Mouse (Mus musculus) heart, postnatal 0 days (tissue): ENCODE measurements at regions not wholly inside any gene's neighbourhood (a gene's known extent, or its start where the extent isn't known, plus 50 kb on each side); places are given as distances from the start of the nearest gene placed in this dataset.

ENCODE experiments used
- CTCF ChIP-seq: IDR thresholded peaks from 2 replicates; pipeline ENCODE4 v1.5.1; 2016; ENCODE audit warnings: antibody characterized with exemption, control low read depth, low read depth
- EP300 ChIP-seq: IDR thresholded peaks from 2 replicates; pipeline ENCODE4 v1.6.1; 2016; ENCODE audit warnings: antibody characterized with exemption, low read depth

DNA sequence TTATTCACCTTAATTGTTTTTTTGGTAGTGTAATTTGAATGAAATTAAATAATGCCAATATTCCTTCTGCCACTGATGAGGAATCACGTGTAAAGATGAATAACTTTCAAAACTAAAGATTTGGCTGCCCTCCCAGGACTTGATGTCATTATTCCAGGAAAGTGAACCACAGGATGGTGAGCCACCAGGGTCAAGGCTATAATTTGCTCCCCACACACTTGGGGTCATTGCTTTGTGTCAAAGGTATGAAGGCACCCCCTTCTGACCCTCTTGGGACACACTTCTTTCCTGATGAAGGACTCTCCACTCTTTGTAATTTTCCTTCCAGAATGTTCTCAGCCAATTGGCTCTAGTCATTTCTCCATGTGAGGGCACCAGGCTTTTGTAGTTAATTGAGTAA, 313.4 kb downstream of the Gm11011 start:
- TF ChIP-seq CTCF (no peak), EP300 (no peak)
